ENCODE assay signal across 10 mouse cellular contexts in genomic region chr17:35393864-35394800, GRCm38 (mm10). TPM values are rescaled to one million over a fixed set of nuclear protein-coding genes. Genes with fewer than 3 reads are reported as not detected.
A peak's percentile ranks its signal among the peaks of the same experiment; 100 is the strongest.
DNase-seq lines count a peak whose midpoint lies in the region; ATAC-seq and TF ChIP-seq lines count a peak whose summit lies in the region.
"Not testable (repeated sequence)": the region's sequence is repeated elsewhere in the genome, so short reads cannot be mapped to it uniquely, and the experiment has no call there.
"Had no signal": no experiment of that assay in that cellular context is flagged by ENCODE, and none has a peak within 500 bp of the region (broad histone marks: within the 10 kb centered on the region; RNA-seq: fewer than 3 reads in every experiment).

No protein-coding gene starts in this region.

- not testable (repeated sequence) for H3K36me3 ChIP-seq in hindbrain, embryonic 14.5 days (replicated peaks; ENCODE audit: control insufficient read depth, insufficient read depth); kidney, postnatal 0 days (ENCODE audit: insufficient read depth, low read length); liver, embryonic 16.5 days (ENCODE audit: control insufficient read depth, insufficient read depth); midbrain, embryonic 14.5 days (ENCODE audit: control insufficient read depth, insufficient read depth, low read length)

- not testable (repeated sequence) for H3K9me3 ChIP-seq in hindbrain, embryonic 14.5 days (ENCODE audit: control insufficient read depth, low read length); kidney, postnatal 0 days (replicated peaks; ENCODE audit: low read length); liver, embryonic 16.5 days (replicated peaks; ENCODE audit: control insufficient read depth, low read length); midbrain, embryonic 14.5 days (ENCODE audit: control insufficient read depth, low read length)

- DNase-seq in Patski (ENCODE audit: low read depth, low spot score); gastrocnemius, adult 2 months; kidney, postnatal 0 days (ENCODE audit: low spot score); midbrain, embryonic 14.5 days: not testable (repeated sequence)
- DNase-seq in embryo, embryonic 9.5 days (ENCODE audit: extremely low spot score): peak; percentile 7
- DNase-seq in hindbrain, embryonic 14.5 days (ENCODE audit: low spot score): peak; percentile 17
- peak; percentile 61 to 69 for DNase-seq in spleen, postnatal 36 days (ENCODE audit: low spot score in 2 of 2)

- TF ChIP-seq CTCF in Patski (IDR thresholded peaks at IDR 0.05); gastrocnemius, adult 2 months (IDR thresholded peaks at IDR 0.05); kidney, postnatal 0 days (IDR thresholded peaks at IDR 0.05; ENCODE audit: low read depth): not testable (repeated sequence)

- intact Hi-C loops in gastrocnemius, adult 2 months (cut with DNase I): not testable (repeated sequence)

- peak overlapping the region; percentile 62 for H3K4me3 ChIP-seq in gastrocnemius, adult 2 months
- H3K4me3 ChIP-seq in hindbrain, embryonic 14.5 days (replicated peaks; ENCODE audit: low read length): peak overlapping the region; percentile 25
- 0 out of 2 replicates have a peak overlapping the region, but pooled peaks have one; percentile 14 for H3K4me3 ChIP-seq in kidney, postnatal 0 days (replicated peaks; ENCODE audit: low read depth, low read length)
- H3K4me3 ChIP-seq in liver, embryonic 16.5 days (ENCODE audit: low read depth, low read length): peak overlapping the region; percentile 24; the same call in 1 of the 2 replicates
- peak overlapping the region; percentile 20 for H3K4me3 ChIP-seq in midbrain, embryonic 14.5 days (replicated peaks; ENCODE audit: low read depth, low read length)

- ATAC-seq in Patski: peak; percentile 77
- peak; percentile 80 for ATAC-seq in hindbrain, embryonic 14.5 days (ENCODE audit: low FRiP score)
- peak; percentile 90 for ATAC-seq in kidney, postnatal 0 days (replicated peaks; ENCODE audit: low FRiP score, low read depth)
- peak; percentile 92 for ATAC-seq in liver, embryonic 16.5 days (ENCODE audit: low read depth)
- ATAC-seq in midbrain, embryonic 14.5 days (ENCODE audit: low FRiP score, low TSS enrichment): peak; percentile 34; the same call in 1 of the 2 replicates

- WGBS in hindbrain, embryonic 14.5 days: 2% methylated on average over 52 of the region's 75 CpGs
- 2% methylated on average over 46 of the region's 75 CpGs for WGBS in kidney, postnatal 0 days
- WGBS in liver, embryonic 16.5 days (ENCODE audit: insufficient replicate concordance): 5% methylated on average over 49 of the region's 75 CpGs
- WGBS in midbrain, embryonic 14.5 days: 2% methylated on average over 55 of the region's 75 CpGs

- not testable (repeated sequence) for H3K4me1 ChIP-seq in hindbrain, embryonic 14.5 days (replicated peaks; ENCODE audit: control insufficient read depth, insufficient read depth, low read length); kidney, postnatal 0 days (replicated peaks; ENCODE audit: insufficient read depth, low read length); liver, embryonic 16.5 days (ENCODE audit: control insufficient read depth, low read depth, low read length); midbrain, embryonic 14.5 days (ENCODE audit: control insufficient read depth, insufficient read depth, low read length)

- H3K4me2 ChIP-seq in hindbrain, embryonic 14.5 days (replicated peaks): peak overlapping the region; percentile 49
- H3K4me2 ChIP-seq in kidney, postnatal 0 days (ENCODE audit: low read length): peak overlapping the region; percentile 47
- H3K4me2 ChIP-seq in liver, embryonic 16.5 days (ENCODE audit: low read depth, low read length): peak overlapping the region; percentile 27; the same call in 1 of the 2 replicates
- peak overlapping the region; percentile 45 for H3K4me2 ChIP-seq in midbrain, embryonic 14.5 days (ENCODE audit: low read length)

- not testable (repeated sequence) for H3K27me3 ChIP-seq in Patski; hindbrain, embryonic 14.5 days (ENCODE audit: control insufficient read depth, insufficient read depth, low read length); kidney, postnatal 0 days (ENCODE audit: insufficient read depth, low read length); liver, embryonic 16.5 days (ENCODE audit: control insufficient read depth, insufficient read depth, low read depth, low read length); midbrain, embryonic 14.5 days (ENCODE audit: control insufficient read depth, insufficient read depth, low read length)

- H3K9ac ChIP-seq in hindbrain, embryonic 14.5 days; kidney, postnatal 0 days (ENCODE audit: low read depth, low read length); liver, embryonic 16.5 days (ENCODE audit: low read depth, low read length); midbrain, embryonic 14.5 days (replicated peaks; ENCODE audit: low read length): not testable (repeated sequence)

- not testable (repeated sequence) for H3K27ac ChIP-seq in gastrocnemius, adult 2 months; hindbrain, embryonic 14.5 days; kidney, postnatal 0 days; liver, embryonic 16.5 days (ENCODE audit: low read length); midbrain, embryonic 14.5 days (replicated peaks; ENCODE audit: low read depth, low read length)

- in situ Hi-C loops in Patski (cut with MboI; ENCODE audit: low pct_unique_long_range_greater_than_20kb): not testable (repeated sequence)

- CTCF ChIA-PET in Patski (lab: Charles Lee): not testable (repeated sequence)

- POLR2A ChIA-PET in Patski (lab: Charles Lee): not testable (repeated sequence)

RNA-seq across cellular contexts. Expression of gene H2-Q4, which starts 14.7 kb away (rescaled TPM):
- 4.8 TPM for polyA plus RNA-seq in Patski (2021)
- total RNA-seq in gastrocnemius, adult 2 months (2021): 1 to 10 TPM; 3.1 to 3.5 TPM
- 0.59 and 0.74 TPM in 2 replicates for polyA plus RNA-seq in hindbrain, embryonic 14.5 days (2014; fragmentation: Nextera tagmentation; extraction: Ambion mirVana)
- 6.1 and 6.8 TPM in 2 replicates for polyA plus RNA-seq in kidney, postnatal 0 days (2015; fragmentation: Nextera tagmentation; extraction: Ambion mirVana)
- 2.1 and 2.5 TPM in 2 replicates for polyA plus RNA-seq in liver, embryonic 16.5 days (2015; fragmentation: Nextera tagmentation; extraction: Ambion mirVana)
- polyA plus RNA-seq in midbrain, embryonic 14.5 days (2014; fragmentation: Nextera tagmentation; extraction: Ambion mirVana): 0.18 and 0.80 TPM in 2 replicates
- polyA plus RNA-seq: G1E had no signal

RNA-seq across cellular contexts. Expression of gene H2-Q6, which starts 30.5 kb away (rescaled TPM):
- 0.03 TPM for polyA plus RNA-seq in Patski (2021)
- under 1 TPM in 1 of 2 experiments, not detected in 1; 0.18 TPM for total RNA-seq in gastrocnemius, adult 2 months (2021)
- polyA plus RNA-seq in hindbrain, embryonic 14.5 days (2014; fragmentation: Nextera tagmentation; extraction: Ambion mirVana): 0.44 and 0.71 TPM in 2 replicates
- 7.0 and 7.2 TPM in 2 replicates for polyA plus RNA-seq in kidney, postnatal 0 days (2015; fragmentation: Nextera tagmentation; extraction: Ambion mirVana)
- polyA plus RNA-seq in liver, embryonic 16.5 days (2015; fragmentation: Nextera tagmentation; extraction: Ambion mirVana): 8.7 and 9.7 TPM in 2 replicates
- polyA plus RNA-seq in midbrain, embryonic 14.5 days (2014; fragmentation: Nextera tagmentation; extraction: Ambion mirVana): 0.61 and 0.63 TPM in 2 replicates
- total RNA-seq: layer of hippocampus, postnatal 10 days had no signal

RNA-seq across cellular contexts. Expression of gene H2-Q7, which starts 44.8 kb away (rescaled TPM):
- polyA plus RNA-seq in Patski (2021): 0.08 TPM
- total RNA-seq in gastrocnemius, adult 2 months (2021): under 1 TPM; 0.61 to 0.82 TPM
- polyA plus RNA-seq in hindbrain, embryonic 14.5 days (2014; fragmentation: Nextera tagmentation; extraction: Ambion mirVana): 2.8 and 2.9 TPM in 2 replicates
- polyA plus RNA-seq in kidney, postnatal 0 days (2015; fragmentation: Nextera tagmentation; extraction: Ambion mirVana): 15.4 and 15.6 TPM in 2 replicates
- polyA plus RNA-seq in liver, embryonic 16.5 days (2015; fragmentation: Nextera tagmentation; extraction: Ambion mirVana): 16.0 and 16.6 TPM in 2 replicates
- polyA plus RNA-seq in midbrain, embryonic 14.5 days (2014; fragmentation: Nextera tagmentation; extraction: Ambion mirVana): 2.5 and 2.8 TPM in 2 replicates

RNA-seq across cellular contexts. Expression of gene H2-Q2, which starts 52.1 kb away (rescaled TPM):
- polyA plus RNA-seq in Patski (2021): not detected
- total RNA-seq in gastrocnemius, adult 2 months (2021): under 1 TPM; 0.17 to 0.20 TPM
- 3.0 and 3.1 TPM in 2 replicates for polyA plus RNA-seq in hindbrain, embryonic 14.5 days (2014; fragmentation: Nextera tagmentation; extraction: Ambion mirVana)
- 4.6 and 6.1 TPM in 2 replicates for polyA plus RNA-seq in kidney, postnatal 0 days (2015; fragmentation: Nextera tagmentation; extraction: Ambion mirVana)
- 1.3 and 2.6 TPM in 2 replicates for polyA plus RNA-seq in liver, embryonic 16.5 days (2015; fragmentation: Nextera tagmentation; extraction: Ambion mirVana)
- 1.5 and 1.8 TPM in 2 replicates for polyA plus RNA-seq in midbrain, embryonic 14.5 days (2014; fragmentation: Nextera tagmentation; extraction: Ambion mirVana)
- total RNA-seq: G1E had no signal
- polyA plus RNA-seq: G1E had no signal

Comparison
In these comparisons a context has a peak if more than half of its experiments do, and no peak if none do; other contexts are left out.
1. ATAC-seq: peak in every context shown above with its lines; median percentile 92 in liver, embryonic 16.5 days; 90 in kidney, postnatal 0 days; 80 in hindbrain, embryonic 14.5 days; 77 in Patski; 34 in midbrain, embryonic 14.5 days.